8 mouse cellular contexts compared by ENCODE assay signal in the genomic region with DNA sequence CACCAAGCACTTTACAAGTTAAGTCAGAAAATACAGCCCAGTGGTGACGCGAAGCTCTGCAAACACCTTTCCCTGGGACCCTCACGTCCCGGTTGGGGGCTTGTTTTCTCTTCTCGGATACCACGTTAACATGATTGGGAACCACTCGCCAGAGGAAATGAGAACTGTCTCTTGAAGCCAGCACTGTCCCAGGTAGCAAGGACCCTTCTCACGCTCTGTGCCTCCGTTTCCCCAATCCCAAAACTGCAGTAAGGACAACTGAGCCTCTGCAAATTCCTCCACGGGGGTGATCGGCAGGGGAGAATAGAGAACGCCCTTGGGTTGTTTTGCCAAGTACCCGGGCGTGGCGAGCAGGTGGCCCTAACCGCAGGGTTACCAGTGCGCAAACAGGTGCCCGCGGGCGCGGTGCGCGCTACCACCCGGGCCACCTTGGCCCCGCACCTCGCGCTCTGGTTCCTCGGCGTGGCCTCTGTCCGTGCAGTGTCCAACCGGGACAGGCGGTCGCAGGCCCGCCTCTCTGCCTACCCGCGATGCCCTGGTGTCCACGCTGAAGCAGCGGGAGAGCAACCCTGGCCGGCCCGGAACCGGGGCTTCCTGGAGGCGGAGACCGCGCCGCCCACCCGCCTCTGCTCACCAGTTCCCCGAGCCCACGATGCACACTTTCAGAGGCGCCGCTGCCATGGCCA. TPM values are rescaled to one million over a fixed set of nuclear protein-coding genes. Genes with fewer than 3 reads are reported as not detected.
A peak's percentile ranks its signal among the peaks of the same experiment; 100 is the strongest.
DNase-seq lines count a peak whose midpoint lies in the region; ATAC-seq and TF ChIP-seq lines count a peak whose summit lies in the region.

No protein-coding gene starts in this region.

- H3K4me1 ChIP-seq in lung, postnatal 0 days (ENCODE audit: insufficient read depth, low read depth, low read length) = no peaks in the 10 kb centered on the region
- H3K4me1 ChIP-seq in hindbrain, embryonic 12.5 days = peaks cover 10% of the 10 kb centered on the region
- H3K4me1 ChIP-seq in midbrain, embryonic 10.5 days = peaks cover 32% of the 10 kb centered on the region

- peak overlapping the region; percentile 65 for H3K4me3 ChIP-seq in lung, postnatal 0 days (ENCODE audit: low read depth, low read length)
- peak overlapping the region; percentile 65 for H3K4me3 ChIP-seq in hindbrain, embryonic 12.5 days
- H3K4me3 ChIP-seq in midbrain, embryonic 10.5 days = peak overlapping the region; percentile 76

- no peak for TF ChIP-seq EP300 in lung, postnatal 0 days (IDR thresholded peaks at IDR 0.05)

- no peaks in the 10 kb centered on the region for H3K27me3 ChIP-seq in lung, postnatal 0 days (replicated peaks; ENCODE audit: insufficient read depth, low read length)
- H3K27me3 ChIP-seq in hindbrain, embryonic 12.5 days = no peaks in the 10 kb centered on the region
- peaks cover 11% of the 10 kb centered on the region for H3K27me3 ChIP-seq in midbrain, embryonic 10.5 days (ENCODE audit: low read depth, poor library complexity, severe bottlenecking)

- peak; percentile 71 for DNase-seq in cerebellum, adult 11-12 months
- no peak for DNase-seq in cerebellum, adult 9-11 months
- no peak for DNase-seq in lung, postnatal 0 days (ENCODE audit: low spot score)
- DNase-seq in lung, postnatal 4 days = no peak
- DNase-seq in midbrain, embryonic 10.5 days (ENCODE audit: low spot score) = peak; percentile 22
- DNase-seq in layer of hippocampus, adult 8-10 months (ENCODE audit: low spot score in 2 of 2) = no peak
- no peak for DNase-seq in testis, postnatal 10 days (ENCODE audit: low spot score)

- under 1% methylated on average over 42 of the region's 50 CpGs for WGBS in lung, postnatal 0 days
- WGBS in hindbrain, embryonic 12.5 days = under 1% methylated on average over 41 of the region's 50 CpGs
- WGBS in midbrain, embryonic 10.5 days = under 1% methylated on average over 50 of the region's 50 CpGs

- peak overlapping the region; percentile 80 for H3K27ac ChIP-seq in lung, postnatal 0 days (ENCODE audit: low read length)
- peak overlapping the region; percentile 50; the same call in 1 of the 2 replicates for H3K27ac ChIP-seq in hindbrain, embryonic 12.5 days
- H3K27ac ChIP-seq in midbrain, embryonic 10.5 days (replicated peaks) = peak overlapping the region; percentile 83

- H3K4me2 ChIP-seq in lung, postnatal 0 days (replicated peaks; ENCODE audit: low read depth, low read length) = peak overlapping the region; percentile 81
- H3K4me2 ChIP-seq in hindbrain, embryonic 12.5 days (replicated peaks) = peak overlapping the region; percentile 77

- no peaks in the 10 kb centered on the region for H3K9me3 ChIP-seq in lung, postnatal 0 days (ENCODE audit: low read length)
- no peaks in the 10 kb centered on the region for H3K9me3 ChIP-seq in hindbrain, embryonic 12.5 days (replicated peaks)
- H3K9me3 ChIP-seq in midbrain, embryonic 10.5 days (replicated peaks) = no peaks in the 10 kb centered on the region

- peak overlapping the region; percentile 47; the same call in 1 of the 2 replicates for H3K9ac ChIP-seq in lung, postnatal 0 days (replicated peaks; ENCODE audit: low read depth)
- H3K9ac ChIP-seq in hindbrain, embryonic 12.5 days = peak overlapping the region; percentile 69

- TF ChIP-seq CTCF in lung, postnatal 0 days (IDR thresholded peaks at IDR 0.05) = no peak

- H3K36me3 ChIP-seq in lung, postnatal 0 days (ENCODE audit: insufficient read depth, low read length) = no peaks in the 10 kb centered on the region
- no peaks in the 10 kb centered on the region for H3K36me3 ChIP-seq in hindbrain, embryonic 12.5 days
- no peaks in the 10 kb centered on the region for H3K36me3 ChIP-seq in midbrain, embryonic 10.5 days

- no peak for ATAC-seq in lung, postnatal 0 days
- peak; percentile 39; the same call in 1 of the 2 replicates for ATAC-seq in hindbrain, embryonic 12.5 days (ENCODE audit: low FRiP score)

RNA-seq across cellular contexts. Expression of a gene that starts 0.6 kb away (rescaled TPM):
- 12.7 and 13.7 TPM in 2 replicates for polyA plus RNA-seq in lung, postnatal 0 days (2015; fragmentation: Nextera tagmentation; extraction: Ambion mirVana)
- polyA plus RNA-seq in hindbrain, embryonic 12.5 days (2016; fragmentation: Nextera tagmentation; extraction: Ambion mirVana) = 16.3 and 17.2 TPM in 2 replicates
- polyA plus RNA-seq in midbrain, embryonic 10.5 days (2016; fragmentation: Nextera tagmentation; extraction: Ambion mirVana) = 13.6 and 15.2 TPM in 2 replicates
- 10 to 100 TPM; 69.4 to 87.5 (median 76.5) TPM for total RNA-seq in layer of hippocampus, adult 8-10 months (2022)

RNA-seq across cellular contexts. Expression of a gene that starts 45.2 kb away (rescaled TPM):
- polyA plus RNA-seq in lung, postnatal 0 days (2015; fragmentation: Nextera tagmentation; extraction: Ambion mirVana) = 2.2 and 2.6 TPM in 2 replicates
- polyA plus RNA-seq in hindbrain, embryonic 12.5 days (2016; fragmentation: Nextera tagmentation; extraction: Ambion mirVana) = 2.9 and 3.3 TPM in 2 replicates
- polyA plus RNA-seq in midbrain, embryonic 10.5 days (2016; fragmentation: Nextera tagmentation; extraction: Ambion mirVana) = 0.97 and 1.5 TPM in 2 replicates
- 10 to 100 TPM; 19.5 to 29.8 (median 23.5) TPM for total RNA-seq in layer of hippocampus, adult 8-10 months (2022)

RNA-seq across cellular contexts. Expression of a gene that starts 49.4 kb away (rescaled TPM):
- 620 and 625 TPM in 2 replicates for polyA plus RNA-seq in lung, postnatal 0 days (2015; fragmentation: Nextera tagmentation; extraction: Ambion mirVana)
- polyA plus RNA-seq in hindbrain, embryonic 12.5 days (2016; fragmentation: Nextera tagmentation; extraction: Ambion mirVana) = 350 and 413 TPM in 2 replicates
- polyA plus RNA-seq in midbrain, embryonic 10.5 days (2016; fragmentation: Nextera tagmentation; extraction: Ambion mirVana) = 227 and 286 TPM in 2 replicates
- total RNA-seq in layer of hippocampus, adult 8-10 months (2022) = 10 to 100 TPM; 12.1 to 53.7 (median 21.9) TPM

Comparison
In these comparisons a context has a peak if more than half of its experiments do, and no peak if none do; other contexts are left out.
1. DNase-seq: peak in cerebellum, adult 11-12 months (single experiment) and midbrain, embryonic 10.5 days (single experiment); none in cerebellum, adult 9-11 months (single experiment), lung, postnatal 0 days (single experiment), lung, postnatal 4 days (0 of 2), layer of hippocampus, adult 8-10 months (0 of 2) and testis, postnatal 10 days (single experiment).
2. Peak in every context shown above with its lines, with median percentiles within 50 percentile points of each other: H3K27ac ChIP-seq and H3K4me3 ChIP-seq.